Mouse (Mus musculus) thymus, adult 2 months (tissue): ENCODE data around the gene Abcb4.

ENCODE experiments used
- CTCF ChIP-seq: fragments of 200-500 bp; IDR thresholded peaks from 2 replicates; pipeline ENCODE4 v1.5.1; 2012; ENCODE audit warnings: mild to moderate bottlenecking, control low read depth, low read length, moderate library complexity, borderline replicate concordance; ENCODE audit not compliant: control insufficient read depth, poor library complexity, insufficient read depth; ENCODE audit errors: extremely low read depth
- POLR2A ChIP-seq: fragments of 200-500 bp; IDR thresholded peaks from 2 replicates; pipeline ENCODE4 v1.6.1; 2012; ENCODE audit warnings: mild to moderate bottlenecking, low read length, control low read depth, moderate library complexity; ENCODE audit not compliant: control insufficient read depth, poor library complexity, insufficient read depth; ENCODE audit errors: extremely low read depth

- TF ChIP-seq CTCF (no peak), POLR2A (no peak)
These were observed 102.6 kb downstream of the Abcb4 start for GRCm38 (mm10) chr5:8995966-8996685.
